Mouse (Mus musculus): ENCODE results near the gene Gzma. TPM values are rescaled to one million over a fixed set of nuclear protein-coding genes. Genes with fewer than 3 reads are reported as not detected.

Gzma gene
- polyA plus RNA-seq, 1 experiment from 2014 or later = 0.33 TPM

- no peaks in the 10 kb centered on the region for H3K27me3 ChIP-seq (ENCODE audit: control insufficient read depth, insufficient read depth, low read length)
- TF ChIP-seq EP300 (optimal IDR thresholded peaks at IDR 0.05) (no peak), CTCF (IDR thresholded peaks at IDR 0.05; ENCODE audit: low read depth) (peak; percentile 65)
- no peaks in the 10 kb centered on the region for H3K36me3 ChIP-seq (ENCODE audit: control insufficient read depth, insufficient read depth, low read length)
- no peak overlapping the region for H3K4me2 ChIP-seq (replicated peaks; ENCODE audit: low read depth)
- no peak overlapping the region for H3K9ac ChIP-seq (ENCODE audit: low read length)
- no peaks in the 10 kb centered on the region for H3K9me3 ChIP-seq (ENCODE audit: control insufficient read depth, low read length)
- no peak for DNase-seq (ENCODE audit: low spot score)
- no peak for ATAC-seq (ENCODE audit: low FRiP score, low TSS enrichment)
- no peaks in the 10 kb centered on the region for H3K4me1 ChIP-seq (replicated peaks; ENCODE audit: control insufficient read depth, insufficient read depth)
- 39% methylated on average over 8 of the region's 8 CpGs for WGBS
- H3K4me3 ChIP-seq (ENCODE audit: low read depth, low read length) = no peak overlapping the region
- no peak overlapping the region for H3K27ac ChIP-seq (replicated peaks)
These were observed 45.0 kb downstream of the Gzma start for GRCm38 (mm10) chr13:113055826-113056225.

- Histone ChIP-seq H3K9ac (ENCODE audit: low read length) (no peak overlapping the region), H3K4me2 (replicated peaks; ENCODE audit: low read depth) (no peak overlapping the region), H3K9me3 (ENCODE audit: control insufficient read depth, low read length) (no peaks in the 10 kb centered on the region), H3K4me1 (replicated peaks; ENCODE audit: control insufficient read depth, insufficient read depth) (no peaks in the 10 kb centered on the region), H3K27me3 (ENCODE audit: control insufficient read depth, insufficient read depth, low read length) (no peaks in the 10 kb centered on the region), H3K4me3 (ENCODE audit: low read depth, low read length) (no peak overlapping the region), H3K27ac (replicated peaks) (no peak overlapping the region), H3K36me3 (ENCODE audit: control insufficient read depth, insufficient read depth, low read length) (no peaks in the 10 kb centered on the region)
- 93% methylated on average over 8 of the region's 8 CpGs for WGBS
- ATAC-seq (ENCODE audit: low FRiP score, low TSS enrichment) = no peak
- DNase-seq (ENCODE audit: low spot score) = no peak
- no peak for TF ChIP-seq CTCF (IDR thresholded peaks at IDR 0.05; ENCODE audit: low read depth)
- TF ChIP-seq EP300 (optimal IDR thresholded peaks at IDR 0.05) = no peak
These were observed 46.6 kb downstream of the Gzma start for GRCm38 (mm10) chr13:113054230-113054629.

GRCm38 (mm10) chr13:113047647-113048046 is 53.1 kb downstream of the Gzma start:
- no peaks in the 10 kb centered on the region for H3K27me3 ChIP-seq (ENCODE audit: control insufficient read depth, insufficient read depth, low read length)
- no peak overlapping the region for H3K9ac ChIP-seq (ENCODE audit: low read length)
- H3K4me2 ChIP-seq (replicated peaks; ENCODE audit: low read depth) = no peak overlapping the region
- no peaks in the 10 kb centered on the region for H3K4me1 ChIP-seq (replicated peaks; ENCODE audit: control insufficient read depth, insufficient read depth)
- H3K4me3 ChIP-seq (ENCODE audit: low read depth, low read length) = no peak overlapping the region
- no peak for DNase-seq (ENCODE audit: low spot score)
- H3K9me3 ChIP-seq (ENCODE audit: control insufficient read depth, low read length) = no peaks in the 10 kb centered on the region
- H3K27ac ChIP-seq (replicated peaks) = no peak overlapping the region
- WGBS = 63% methylated on average over 3 of the region's 3 CpGs
- no peak for TF ChIP-seq EP300 (optimal IDR thresholded peaks at IDR 0.05)
- peak; percentile 35; the same call in 1 of the 2 replicates for TF ChIP-seq CTCF (IDR thresholded peaks at IDR 0.05; ENCODE audit: low read depth)
- ATAC-seq (ENCODE audit: low FRiP score, low TSS enrichment) = no peak
- H3K36me3 ChIP-seq (ENCODE audit: control insufficient read depth, insufficient read depth, low read length) = no peaks in the 10 kb centered on the region

DNA sequence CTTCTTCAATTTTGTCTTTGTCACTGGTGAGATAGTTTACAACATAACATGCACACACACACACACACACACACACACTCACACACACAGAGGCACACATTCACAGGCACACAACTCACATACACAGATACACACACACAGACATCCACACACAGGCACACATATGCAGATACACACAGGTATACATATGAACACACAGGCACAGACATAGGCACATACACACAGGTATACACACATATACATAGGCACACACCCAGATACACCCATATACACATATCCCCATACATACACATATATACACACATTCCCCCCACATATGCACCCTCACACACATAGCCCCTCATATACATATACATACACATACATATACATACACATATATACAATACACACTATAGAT is 53.8 kb downstream of the Gzma start:
- ATAC-seq (ENCODE audit: low FRiP score, low TSS enrichment) (peak; percentile 31; the same call in 1 of the 2 replicates), DNase-seq (ENCODE audit: low spot score) (no peak)
- no peaks in the 10 kb centered on the region for H3K9me3 ChIP-seq (ENCODE audit: control insufficient read depth, low read length)
- H3K4me2 ChIP-seq (replicated peaks; ENCODE audit: low read depth) = peak overlapping the region; percentile 57; the same call in 1 of the 2 replicates
- H3K9ac ChIP-seq (ENCODE audit: low read length) = no peak overlapping the region
- TF ChIP-seq EP300 (optimal IDR thresholded peaks at IDR 0.05) = no peak
- no peak for TF ChIP-seq CTCF (IDR thresholded peaks at IDR 0.05; ENCODE audit: low read depth)
- H3K4me1 ChIP-seq (replicated peaks; ENCODE audit: control insufficient read depth, insufficient read depth) = no peaks in the 10 kb centered on the region
- H3K36me3 ChIP-seq (ENCODE audit: control insufficient read depth, insufficient read depth, low read length) = no peaks in the 10 kb centered on the region
- no peak overlapping the region for H3K27ac ChIP-seq (replicated peaks)
- no peaks in the 10 kb centered on the region for H3K27me3 ChIP-seq (ENCODE audit: control insufficient read depth, insufficient read depth, low read length)
- H3K4me3 ChIP-seq (ENCODE audit: low read depth, low read length) = no peak overlapping the region

DNA sequence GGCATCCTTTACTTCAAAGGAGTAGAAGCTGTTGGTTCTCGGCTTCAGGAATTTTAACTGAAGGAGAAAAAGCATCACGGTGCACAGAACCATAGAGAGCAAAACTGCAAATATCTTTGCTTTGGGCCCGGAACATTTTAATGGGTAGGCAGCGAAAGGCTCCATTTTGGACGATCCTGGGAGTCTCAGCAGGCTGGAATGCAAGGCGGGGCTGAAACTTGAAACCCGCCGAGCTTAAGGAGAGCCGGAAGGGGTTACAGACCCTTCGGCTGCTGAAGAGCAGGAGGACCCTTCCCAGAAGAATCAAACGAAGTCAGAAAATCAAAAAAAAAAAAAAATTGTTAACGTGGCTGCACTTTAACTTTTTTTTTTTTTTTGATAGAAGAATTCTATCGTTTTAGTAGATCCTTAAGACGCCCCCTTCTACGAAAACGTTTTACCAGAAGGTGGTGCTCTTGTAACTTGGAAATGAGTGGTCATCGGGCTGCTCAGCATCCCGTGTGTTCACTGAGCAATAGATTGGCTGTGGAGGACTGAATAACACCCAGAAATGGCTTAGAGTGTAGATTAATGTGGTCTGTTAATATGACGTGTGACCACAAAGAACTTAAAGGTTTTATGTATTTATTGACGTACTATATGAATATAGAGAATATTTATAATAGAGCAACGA is 54.4 kb downstream of the Gzma start, which contains the start of gene Gpx8:
Gpx8 (minus strand) TSS at position 200 of the 673 bp plus-strand sequence.
- DNase-seq (ENCODE audit: low spot score) (peak; percentile 65), ATAC-seq (ENCODE audit: low FRiP score, low TSS enrichment) (peak; percentile 89)
- H3K27me3 ChIP-seq (ENCODE audit: control insufficient read depth, insufficient read depth, low read length) = no peaks in the 10 kb centered on the region
- H3K27ac ChIP-seq (replicated peaks) = peak within 1 kb of the TSS; percentile 63
- no peaks in the 10 kb centered on the region for H3K9me3 ChIP-seq (ENCODE audit: control insufficient read depth, low read length)
- H3K9ac ChIP-seq (ENCODE audit: low read length) = peak within 1 kb of the TSS; percentile 61
- TF ChIP-seq EP300 (optimal IDR thresholded peaks at IDR 0.05) = no peak
- TF ChIP-seq CTCF (IDR thresholded peaks at IDR 0.05; ENCODE audit: low read depth) = peak; percentile 78
- peak within 1 kb of the TSS; percentile 57 for H3K4me2 ChIP-seq (replicated peaks; ENCODE audit: low read depth)
- H3K4me3 ChIP-seq (ENCODE audit: low read depth, low read length) = peak within 1 kb of the TSS; percentile 54
- H3K36me3 ChIP-seq (ENCODE audit: control insufficient read depth, insufficient read depth, low read length) = no peaks in the 10 kb centered on the region; the same call in 1 of the 2 replicates
- 3% methylated on average over 21 of the region's 21 CpGs for WGBS
- H3K4me1 ChIP-seq (replicated peaks; ENCODE audit: control insufficient read depth, insufficient read depth) = no peaks in the 10 kb centered on the region

GRCm38 (mm10) chr13:113045458-113046110 is 55.2 kb downstream of the Gzma start:
- TF ChIP-seq CTCF (IDR thresholded peaks at IDR 0.05; ENCODE audit: low read depth) (no peak), EP300 (optimal IDR thresholded peaks at IDR 0.05) (no peak)
- Histone ChIP-seq H3K36me3 (ENCODE audit: control insufficient read depth, insufficient read depth, low read length) (no peaks in the 10 kb centered on the region; the same call in 1 of the 2 replicates), H3K9me3 (ENCODE audit: control insufficient read depth, low read length) (no peaks in the 10 kb centered on the region), H3K27ac (replicated peaks) (peak overlapping the region; percentile 63), H3K4me2 (replicated peaks; ENCODE audit: low read depth) (peak overlapping the region; percentile 57), H3K9ac (ENCODE audit: low read length) (peak overlapping the region; percentile 61), H3K4me1 (replicated peaks; ENCODE audit: control insufficient read depth, insufficient read depth) (no peaks in the 10 kb centered on the region), H3K4me3 (ENCODE audit: low read depth, low read length) (peak overlapping the region; percentile 54), H3K27me3 (ENCODE audit: control insufficient read depth, insufficient read depth, low read length) (no peaks in the 10 kb centered on the region)
- no peak for ATAC-seq (ENCODE audit: low FRiP score, low TSS enrichment)
- WGBS = 5% methylated on average over 18 of the region's 18 CpGs
- DNase-seq (ENCODE audit: low spot score) = no peak

Measured in stomach, postnatal 0 days (tissue).